Mouse (Mus musculus) ES-Bruce4 (cell line): ENCODE measurements around the gene Slc5a6. TPM values are rescaled to one million over a fixed set of nuclear protein-coding genes. Genes with fewer than 3 reads are reported as not detected.

Experiments
- H3K27ac ChIP-seq: 2 replicates; pipeline ENCODE4 v1.5.1; 2012; ENCODE audit warnings: low read length, inconsistent platforms; ENCODE audit not compliant: insufficient read depth
- H3K27me3 ChIP-seq: 2 replicates; pipeline ENCODE4 v1.6.1; 2012; ENCODE audit warnings: mild to moderate bottlenecking, low read length, inconsistent platforms; ENCODE audit not compliant: control insufficient read depth, poor library complexity, insufficient read depth, severe bottlenecking
- H3K36me3 ChIP-seq: 2 replicates; pipeline ENCODE4 v1.6.1; 2012; ENCODE audit warnings: inconsistent platforms, mild to moderate bottlenecking, low read length, moderate library complexity; ENCODE audit not compliant: control insufficient read depth, poor library complexity, insufficient read depth, severe bottlenecking
- H3K4me1 ChIP-seq: one replicate; pipeline ENCODE4 v1.8.1; 2011; ENCODE audit warnings: low read length; ENCODE audit not compliant: control insufficient read depth, insufficient read depth
- H3K4me3 ChIP-seq: 2 replicates; pipeline ENCODE4 v1.5.1; 2011; ENCODE audit warnings: low read depth, mild to moderate bottlenecking, low read length
- H3K9ac ChIP-seq: 2 replicates; pipeline ENCODE4 v1.6.1; 2012; ENCODE audit warnings: low read depth, mild to moderate bottlenecking, inconsistent platforms; ENCODE audit not compliant: poor library complexity, severe bottlenecking
- H3K9me3 ChIP-seq: replicated peaks from 2 replicates; pipeline ENCODE4 v1.6.1; 2012; ENCODE audit warnings: mild to moderate bottlenecking, low read length, inconsistent platforms; ENCODE audit not compliant: control insufficient read depth, poor library complexity, insufficient read depth, severe bottlenecking
- CTCF ChIP-seq: IDR thresholded peaks from one replicate; pipeline ENCODE4 v1.8.1; 2011; ENCODE audit warnings: low read depth, low read length
- EP300 ChIP-seq: IDR thresholded peaks from 2 replicates; pipeline ENCODE4 v1.6.1; 2011; ENCODE audit warnings: low read depth, low read length; ENCODE audit not compliant: insufficient read depth
- POLR2A ChIP-seq: IDR thresholded peaks from one replicate; pipeline ENCODE4 v1.8.1; 2011; ENCODE audit warnings: low read length; ENCODE audit not compliant: insufficient read depth
- polyA plus RNA-seq: library from polyadenylated mRNA; stranded (reverse); fragments of >200 nt; gene quantifications from 2 replicates; pipeline ENCODE4 v1.2.4, GENCODE M21; 2011; ENCODE audit warnings: low read depth; ENCODE audit not compliant: missing spikeins, insufficient read depth, insufficient read length

Slc5a6 gene
- polyA plus RNA-seq, 1 experiment: 9.8 TPM

GRCm38 (mm10) chr5:30998306-30998705, 50.4 kb downstream of the Slc5a6 start:
- no peak for TF ChIP-seq EP300
- TF ChIP-seq CTCF: peak; percentile 77
- Histone ChIP-seq H3K27ac (no peak overlapping the region), H3K4me3 (no peak overlapping the region)

DNA sequence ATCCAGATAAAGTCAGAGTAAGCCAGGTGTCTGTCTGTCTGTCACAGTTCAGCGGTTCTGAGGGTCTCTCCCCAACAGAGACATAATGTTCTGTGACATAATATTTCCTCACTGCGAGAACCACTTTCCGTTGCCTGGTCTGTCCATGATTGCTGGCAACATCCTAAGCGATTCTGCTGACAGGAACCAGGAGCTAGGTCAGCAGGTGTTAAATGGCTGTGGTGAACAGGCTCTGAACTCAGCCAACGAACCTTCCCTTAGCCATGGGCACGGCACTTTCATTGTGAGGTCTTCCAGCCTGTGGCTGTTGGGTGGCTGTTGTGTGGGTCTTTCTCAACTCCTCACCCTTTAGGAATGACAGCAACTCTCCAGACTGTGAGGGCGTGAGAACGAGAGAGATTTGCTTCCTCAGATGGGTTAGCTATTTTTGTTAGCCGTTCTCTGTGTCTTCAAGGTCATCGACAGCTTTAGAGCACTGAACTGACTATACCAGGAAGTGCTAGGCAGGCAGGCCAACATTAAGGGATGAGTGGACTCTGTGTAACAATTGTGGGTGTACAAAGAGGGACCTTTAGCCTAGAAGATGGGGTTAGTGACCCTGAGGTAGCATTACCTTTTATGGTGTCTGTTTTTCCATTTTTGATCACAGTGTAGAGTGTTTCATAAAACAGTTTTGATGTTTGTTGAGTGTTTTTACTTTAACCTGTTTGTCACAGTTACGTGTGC, 53.7 kb downstream of the Slc5a6 start:
- Histone ChIP-seq H3K36me3 (no peaks in the 10 kb centered on the region), H3K4me1 (no peaks in the 10 kb centered on the region), H3K27ac (no peak overlapping the region), H3K9ac (no peak overlapping the region), H3K27me3 (no peaks in the 10 kb centered on the region), H3K9me3 (no peaks in the 10 kb centered on the region), H3K4me3 (no peak overlapping the region)
- TF ChIP-seq CTCF (no peak), EP300 (no peak), POLR2A (no peak)

More at GRCm38 (mm10) chr5:30998306-30998705, 50.4 kb downstream of the Slc5a6 start:
- Histone ChIP-seq H3K36me3 (no peaks in the 10 kb centered on the region), H3K4me1 (no peaks in the 10 kb centered on the region), H3K27me3 (no peaks in the 10 kb centered on the region), H3K9ac (no peak overlapping the region), H3K9me3 (no peaks in the 10 kb centered on the region)

DNA sequence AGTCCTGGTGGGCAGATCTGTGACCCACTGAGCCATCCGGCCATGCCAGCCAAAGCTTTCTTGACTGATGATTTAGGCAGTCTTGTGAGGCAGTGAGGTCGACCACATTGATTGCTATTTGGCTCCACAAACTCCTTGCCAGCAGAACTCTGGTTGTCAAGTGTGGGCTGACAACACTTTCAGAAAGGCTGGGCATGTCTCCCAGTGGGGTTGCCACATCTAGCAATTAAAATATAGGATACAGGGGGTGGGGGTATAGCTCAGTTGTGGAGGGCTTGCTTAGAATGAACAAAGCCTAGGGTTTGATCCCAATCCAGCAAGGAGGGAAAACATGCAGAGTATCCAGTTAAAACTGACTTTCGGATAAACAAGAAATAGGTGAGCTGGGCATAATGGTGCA, 54.6 kb downstream of the Slc5a6 start:
- Histone ChIP-seq H3K36me3 (no peaks in the 10 kb centered on the region), H3K27me3 (no peaks in the 10 kb centered on the region), H3K9ac (no peak overlapping the region), H3K4me3 (no peak overlapping the region), H3K4me1 (no peaks in the 10 kb centered on the region), H3K9me3 (no peaks in the 10 kb centered on the region), H3K27ac (no peak overlapping the region)
- no peak for TF ChIP-seq EP300
- TF ChIP-seq CTCF: no peak
- TF ChIP-seq POLR2A: no peak

GRCm38 (mm10) chr5:30992980-30993676, 55.6 kb downstream of the Slc5a6 start:
- no peak overlapping the region for H3K9ac ChIP-seq
- TF ChIP-seq POLR2A: no peak
- no peaks in the 10 kb centered on the region for H3K9me3 ChIP-seq
- no peaks in the 10 kb centered on the region for H3K36me3 ChIP-seq
- no peak overlapping the region for H3K27ac ChIP-seq
- no peaks in the 10 kb centered on the region for H3K27me3 ChIP-seq
- H3K4me1 ChIP-seq: no peaks in the 10 kb centered on the region
- no peak overlapping the region for H3K4me3 ChIP-seq

Other genes starting within 250 kb of the Slc5a6 start
- 12.8 and 15.6 TPM in 2 replicates for gene Mapre3, start 234.3 kb downstream of the Slc5a6 start, polyA plus RNA-seq
- 50.4 and 56.3 TPM in 2 replicates for gene Tmem214, start 180.9 kb downstream of the Slc5a6 start, polyA plus RNA-seq
- 22.0 and 22.3 TPM in 2 replicates for gene Agbl5, start 160.2 kb downstream of the Slc5a6 start, polyA plus RNA-seq
- 193 and 216 TPM in 2 replicates for gene Ost4, start 141.1 kb downstream of the Slc5a6 start, polyA plus RNA-seq
- 2.5 and 3.2 TPM in 2 replicates for gene Emilin1, start 135.5 kb downstream of the Slc5a6 start, polyA plus RNA-seq
- gene Khk, start 127.5 kb downstream of the Slc5a6 start, polyA plus RNA-seq: 12.9 and 14.0 TPM in 2 replicates
- 26.1 and 26.3 TPM in 2 replicates for gene Cgref1, start 103.3 kb downstream of the Slc5a6 start, polyA plus RNA-seq
- 71.0 and 84.4 TPM in 2 replicates for gene Preb, start 88.6 kb downstream of the Slc5a6 start, polyA plus RNA-seq
- not detected in 2 replicates for gene Tcf23, start 80.3 kb downstream of the Slc5a6 start, polyA plus RNA-seq
- gene Atraid, start 612 bp downstream of the Slc5a6 start, polyA plus RNA-seq: 28.6 and 31.8 TPM in 2 replicates
- 147 and 148 TPM in 2 replicates for gene Cad, start 5.9 kb upstream of the Slc5a6 start, polyA plus RNA-seq
- gene Dnajc5g, start 57.4 kb upstream of the Slc5a6 start, polyA plus RNA-seq: not detected in 2 replicates
- gene Slc30a3, start 59.3 kb upstream of the Slc5a6 start, polyA plus RNA-seq: 8.5 and 9.2 TPM in 2 replicates
- 5.1 TPM in 2 replicates for gene Trim54, start 67.8 kb upstream of the Slc5a6 start, polyA plus RNA-seq
- not detected in 2 replicates for gene Ucn, start 89.9 kb upstream of the Slc5a6 start, polyA plus RNA-seq
- 58.1 and 60.0 TPM in 2 replicates for gene Mpv17, start 105.3 kb upstream of the Slc5a6 start, polyA plus RNA-seq
- gene Gm29609, start 131.0 kb upstream of the Slc5a6 start, polyA plus RNA-seq: 2.3 and 2.6 TPM in 2 replicates
- gene Gtf3c2, start 131.2 kb upstream of the Slc5a6 start, polyA plus RNA-seq: 104 and 106 TPM in 2 replicates
- 40.0 and 45.9 TPM in 2 replicates for gene Snx17, start 144.3 kb upstream of the Slc5a6 start, polyA plus RNA-seq
- 40.7 and 45.2 TPM in 2 replicates for gene Eif2b4, start 144.5 kb upstream of the Slc5a6 start, polyA plus RNA-seq
- 25.5 and 25.8 TPM in 2 replicates for gene Zfp513, start 153.4 kb upstream of the Slc5a6 start, polyA plus RNA-seq
- 188 and 225 TPM in 2 replicates for gene Ppm1g, start 171.8 kb upstream of the Slc5a6 start, polyA plus RNA-seq
- gene Nrbp1, start 191.9 kb upstream of the Slc5a6 start, polyA plus RNA-seq: 55.4 and 68.6 TPM in 2 replicates
- gene Gm9970, start 192.3 kb upstream of the Slc5a6 start, polyA plus RNA-seq: not detected in 2 replicates
- 15.6 and 17.4 TPM in 2 replicates for gene Krtcap3, start 202.8 kb upstream of the Slc5a6 start, polyA plus RNA-seq
- 21.3 and 27.2 TPM in 2 replicates for gene Ift172, start 242.2 kb upstream of the Slc5a6 start, polyA plus RNA-seq
- 19.9 and 23.4 TPM in 2 replicates for gene Fndc4, start 247.2 kb upstream of the Slc5a6 start, polyA plus RNA-seq
- gene Gckr, start 248.5 kb upstream of the Slc5a6 start, polyA plus RNA-seq: 0.48 and 1.1 TPM in 2 replicates